Mouse (Mus musculus): Measurements from ENCODE around the gene Tcf20. TPM values are rescaled to one million over a fixed set of nuclear protein-coding genes. Genes with fewer than 3 reads are reported as not detected.

The Tcf20 gene
- polyA plus RNA-seq, 1 experiment from 2014 or later: 13.0 TPM

GRCm38 (mm10) chr15:82905431-82906395 lies 82.0 kb downstream of the Tcf20 start:
- Histone ChIP-seq H3K4me2 (ENCODE audit: low read length) (no peak overlapping the region), H3K27me3 (ENCODE audit: control insufficient read depth, insufficient read depth, low read depth, low read length) (no peaks in the 10 kb centered on the region), H3K4me3 (ENCODE audit: low read depth, low read length) (no peak overlapping the region), H3K9ac (ENCODE audit: low read depth, low read length) (no peak overlapping the region), H3K27ac (ENCODE audit: low read length) (no peak overlapping the region), H3K9me3 (replicated peaks; ENCODE audit: control insufficient read depth, low read length, poor library complexity, severe bottlenecking) (no peaks in the 10 kb centered on the region), H3K4me1 (ENCODE audit: control insufficient read depth, insufficient read depth, low read length) (peaks cover 33% of the 10 kb centered on the region), H3K36me3 (ENCODE audit: control insufficient read depth, insufficient read depth, low read length) (no peaks in the 10 kb centered on the region)
- 66% methylated on average over 8 of the region's 8 CpGs for WGBS
- no peak for ATAC-seq

- Histone ChIP-seq H3K9ac (ENCODE audit: low read depth, low read length) (no peak overlapping the region), H3K27me3 (ENCODE audit: control insufficient read depth, insufficient read depth, low read depth, low read length) (no peaks in the 10 kb centered on the region), H3K9me3 (replicated peaks; ENCODE audit: control insufficient read depth, low read length, poor library complexity, severe bottlenecking) (no peaks in the 10 kb centered on the region), H3K4me2 (ENCODE audit: low read length) (no peak overlapping the region), H3K4me3 (ENCODE audit: low read depth, low read length) (no peak overlapping the region), H3K4me1 (ENCODE audit: control insufficient read depth, insufficient read depth, low read length) (peaks cover 36% of the 10 kb centered on the region), H3K27ac (ENCODE audit: low read length) (no peak overlapping the region), H3K36me3 (ENCODE audit: control insufficient read depth, insufficient read depth, low read length) (no peaks in the 10 kb centered on the region)
- WGBS: 13% methylated on average over 7 of the region's 7 CpGs
- no peak for ATAC-seq
Measured at GRCm38 (mm10) chr15:82904526-82904925, 83.1 kb downstream of the Tcf20 start.

GRCm38 (mm10) chr15:82902521-82902920 lies 85.2 kb downstream of the Tcf20 start:
- no peak overlapping the region for H3K9ac ChIP-seq (ENCODE audit: low read depth, low read length)
- ATAC-seq: no peak
- peaks cover 47% of the 10 kb centered on the region for H3K4me1 ChIP-seq (ENCODE audit: control insufficient read depth, insufficient read depth, low read length)
- H3K36me3 ChIP-seq (ENCODE audit: control insufficient read depth, insufficient read depth, low read length): no peaks in the 10 kb centered on the region
- H3K9me3 ChIP-seq (replicated peaks; ENCODE audit: control insufficient read depth, low read length, poor library complexity, severe bottlenecking): no peaks in the 10 kb centered on the region
- no peak overlapping the region for H3K4me2 ChIP-seq (ENCODE audit: low read length)
- no peaks in the 10 kb centered on the region for H3K27me3 ChIP-seq (ENCODE audit: control insufficient read depth, insufficient read depth, low read depth, low read length)
- WGBS: 20% methylated on average over 4 of the region's 4 CpGs
- no peak overlapping the region for H3K4me3 ChIP-seq (ENCODE audit: low read depth, low read length)
- no peak overlapping the region for H3K27ac ChIP-seq (ENCODE audit: low read length)

- H3K27me3 ChIP-seq (ENCODE audit: control insufficient read depth, insufficient read depth, low read depth, low read length): no peaks in the 10 kb centered on the region
- no peaks in the 10 kb centered on the region for H3K36me3 ChIP-seq (ENCODE audit: control insufficient read depth, insufficient read depth, low read length)
- H3K27ac ChIP-seq (ENCODE audit: low read length): no peak overlapping the region
- no peak overlapping the region for H3K4me3 ChIP-seq (ENCODE audit: low read depth, low read length)
- no peak overlapping the region for H3K9ac ChIP-seq (ENCODE audit: low read depth, low read length)
- no peak for ATAC-seq
- H3K4me1 ChIP-seq (ENCODE audit: control insufficient read depth, insufficient read depth, low read length): peaks cover 53% of the 10 kb centered on the region
- WGBS: 7% methylated on average over 6 of the region's 6 CpGs
- no peak overlapping the region for H3K4me2 ChIP-seq (ENCODE audit: low read length)
- no peaks in the 10 kb centered on the region for H3K9me3 ChIP-seq (replicated peaks; ENCODE audit: control insufficient read depth, low read length, poor library complexity, severe bottlenecking)
Measured at GRCm38 (mm10) chr15:82901306-82901705, 86.4 kb downstream of the Tcf20 start.

- peak overlapping the region; percentile 94 for H3K4me2 ChIP-seq (ENCODE audit: low read length)
- H3K9ac ChIP-seq (ENCODE audit: low read depth, low read length): 0 out of 2 replicates have a peak overlapping the region, but pooled peaks have one; percentile 4
- H3K9me3 ChIP-seq (replicated peaks; ENCODE audit: control insufficient read depth, low read length, poor library complexity, severe bottlenecking): no peaks in the 10 kb centered on the region
- H3K4me1 ChIP-seq (ENCODE audit: control insufficient read depth, insufficient read depth, low read length): peaks cover 49% of the 10 kb centered on the region
- no peaks in the 10 kb centered on the region for H3K36me3 ChIP-seq (ENCODE audit: control insufficient read depth, insufficient read depth, low read length)
- no peak overlapping the region; the same call in 1 of the 2 replicates for H3K27ac ChIP-seq (ENCODE audit: low read length)
- H3K4me3 ChIP-seq (ENCODE audit: low read depth, low read length): no peak overlapping the region
- ATAC-seq: no peak
- WGBS: 39% methylated on average over 3 of the region's 3 CpGs
- no peaks in the 10 kb centered on the region for H3K27me3 ChIP-seq (ENCODE audit: control insufficient read depth, insufficient read depth, low read depth, low read length)
Measured at GRCm38 (mm10) chr15:82900331-82900730, 87.3 kb downstream of the Tcf20 start.

- peak; percentile 93 for ATAC-seq
- 2% methylated on average over 26 of the region's 56 CpGs for WGBS
- H3K4me1 ChIP-seq (ENCODE audit: control insufficient read depth, insufficient read depth, low read length): peaks cover 47% of the 10 kb centered on the region
Measured at GRCm38 (mm10) chr15:82899676-82900301, 87.9 kb downstream of the Tcf20 start.

GRCm38 (mm10) chr15:82898740-82899675 lies 88.7 kb downstream of the Tcf20 start:
- under 1% methylated on average over 41 of the region's 98 CpGs for WGBS
- peak overlapping the region; percentile 99 for H3K4me3 ChIP-seq (ENCODE audit: low read depth, low read length)
- no peaks in the 10 kb centered on the region for H3K27me3 ChIP-seq (ENCODE audit: control insufficient read depth, insufficient read depth, low read depth, low read length)
- H3K4me2 ChIP-seq (ENCODE audit: low read length): peak overlapping the region; percentile 94
- H3K9me3 ChIP-seq (replicated peaks; ENCODE audit: control insufficient read depth, low read length, poor library complexity, severe bottlenecking): no peaks in the 10 kb centered on the region
- no peaks in the 10 kb centered on the region for H3K36me3 ChIP-seq (ENCODE audit: control insufficient read depth, insufficient read depth, low read length)
- H3K27ac ChIP-seq (ENCODE audit: low read length): peak overlapping the region; percentile 88
- H3K4me1 ChIP-seq (ENCODE audit: control insufficient read depth, insufficient read depth, low read length): peaks cover 40% of the 10 kb centered on the region
- H3K9ac ChIP-seq (ENCODE audit: low read depth, low read length): peak overlapping the region; percentile 92
- peak; percentile 57 for ATAC-seq

More at GRCm38 (mm10) chr15:82899676-82900301, 87.9 kb downstream of the Tcf20 start:
- Histone ChIP-seq H3K4me2 (ENCODE audit: low read length) (peak overlapping the region; percentile 94), H3K9ac (ENCODE audit: low read depth, low read length) (peak overlapping the region; percentile 92), H3K27me3 (ENCODE audit: control insufficient read depth, insufficient read depth, low read depth, low read length) (no peaks in the 10 kb centered on the region), H3K27ac (ENCODE audit: low read length) (peak overlapping the region; percentile 88), H3K9me3 (replicated peaks; ENCODE audit: control insufficient read depth, low read length, poor library complexity, severe bottlenecking) (no peaks in the 10 kb centered on the region), H3K36me3 (ENCODE audit: control insufficient read depth, insufficient read depth, low read length) (no peaks in the 10 kb centered on the region), H3K4me3 (ENCODE audit: low read depth, low read length) (peak overlapping the region; percentile 99)

GRCm38 (mm10) chr15:82898141-82898739 lies 89.4 kb downstream of the Tcf20 start:
- no peaks in the 10 kb centered on the region for H3K9me3 ChIP-seq (replicated peaks; ENCODE audit: control insufficient read depth, low read length, poor library complexity, severe bottlenecking)
- H3K27ac ChIP-seq (ENCODE audit: low read length): no peak overlapping the region
- H3K4me3 ChIP-seq (ENCODE audit: low read depth, low read length): peak overlapping the region; percentile 99
- peak overlapping the region; percentile 94 for H3K4me2 ChIP-seq (ENCODE audit: low read length)
- ATAC-seq: no peak
- no peaks in the 10 kb centered on the region for H3K27me3 ChIP-seq (ENCODE audit: control insufficient read depth, insufficient read depth, low read depth, low read length)
- H3K9ac ChIP-seq (ENCODE audit: low read depth, low read length): peak overlapping the region; percentile 92
- no peaks in the 10 kb centered on the region for H3K36me3 ChIP-seq (ENCODE audit: control insufficient read depth, insufficient read depth, low read length)
- H3K4me1 ChIP-seq (ENCODE audit: control insufficient read depth, insufficient read depth, low read length): peaks cover 36% of the 10 kb centered on the region
- 18% methylated on average over 11 of the region's 11 CpGs for WGBS

Data from midbrain, embryonic 16.5 days (tissue).